Mouse (Mus musculus): Measurements from ENCODE around the gene Pnldc1.

DNA sequence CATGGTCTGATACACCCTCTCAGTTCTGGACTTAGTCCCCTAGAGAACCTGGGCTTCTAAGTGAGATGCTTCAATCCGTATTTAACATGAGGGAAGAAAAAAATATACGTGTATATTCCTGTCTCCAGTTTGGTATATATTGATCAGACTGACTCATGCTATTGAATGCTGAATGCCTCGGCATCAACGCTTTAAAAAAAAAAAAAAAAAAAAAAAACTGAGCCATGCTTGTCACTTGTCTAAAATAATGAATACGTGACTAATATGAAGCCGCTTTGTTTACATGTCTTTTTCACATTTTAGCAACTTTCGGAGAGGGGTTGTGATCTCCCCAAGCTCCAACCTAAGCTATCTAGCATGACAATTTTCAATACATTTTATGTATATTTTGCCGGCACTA, 361 bp upstream of the Pnldc1 start:
- TF ChIP-seq EP300 (IDR thresholded peaks at IDR 0.05; ENCODE audit: low read depth) (no peak), CTCF (IDR thresholded peaks at IDR 0.05; ENCODE audit: low read depth) (no peak)

Data from heart, postnatal 0 days (tissue).